Mouse (Mus musculus): ENCODE results near the gene Nrxn3.

DNA sequence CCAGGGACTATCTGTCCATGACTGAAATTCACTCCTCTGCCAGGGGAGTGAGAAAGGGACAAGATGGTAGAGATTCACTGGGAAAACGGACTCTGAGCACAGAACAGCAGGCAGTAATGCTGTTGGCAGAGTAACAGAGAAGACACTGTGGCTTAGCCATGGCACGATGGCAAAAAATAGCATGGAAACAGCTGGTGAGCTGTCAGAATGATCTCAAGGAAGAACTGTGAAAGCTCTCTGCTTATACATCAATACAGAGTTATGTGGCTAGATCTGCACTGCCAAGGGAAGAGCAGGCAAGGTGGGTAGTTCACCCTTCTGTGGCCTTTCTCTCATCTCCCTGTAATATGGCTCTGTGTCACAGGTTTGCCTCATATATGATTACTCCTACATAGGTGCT is 1419.3 kb downstream of the Nrxn3 start:
- no peak for TF ChIP-seq CTCF (IDR thresholded peaks at IDR 0.05; ENCODE audit: borderline replicate concordance, insufficient read depth, low read length)
- TF ChIP-seq POLR2A (IDR thresholded peaks at IDR 0.05; ENCODE audit: low read depth, low read length) = no peak
